Comparison of ENCODE assay signal across 8 mouse cellular contexts in genomic region chr2:71786591-71787155, GRCm38 (mm10). TPM values are rescaled to one million over a fixed set of nuclear protein-coding genes. Genes with fewer than 3 reads are reported as not detected.
DNase-seq lines count a peak whose midpoint lies in the region; ATAC-seq and TF ChIP-seq lines count a peak whose summit lies in the region.

No protein-coding gene starts in this region.

- no peaks in the 10 kb centered on the region for H3K36me3 ChIP-seq in forebrain, embryonic 16.5 days (ENCODE audit: control insufficient read depth, insufficient read depth)

- H3K27ac ChIP-seq in cerebellum, adult 2 months (ENCODE audit: insufficient read depth, low read length): peak overlapping the region; percentile 39
- H3K27ac ChIP-seq in forebrain, embryonic 16.5 days (ENCODE audit: low read length): peak overlapping the region; percentile 35; the same call in 1 of the 2 replicates

- WGBS in cerebellum, adult 2 months: under 1% methylated on average over 53 of the region's 61 CpGs
- WGBS in forebrain, embryonic 16.5 days: under 1% methylated on average over 43 of the region's 61 CpGs

- peak overlapping the region; percentile 55 for H3K4me2 ChIP-seq in forebrain, embryonic 16.5 days (ENCODE audit: low read length)

- peak; percentile 66 for ATAC-seq in Patski
- ATAC-seq in forebrain, embryonic 16.5 days: peak; percentile 82
- ATAC-seq in hematopoietic stem cell, adult 5-6 weeks (replicated peaks in 1 of 2; ENCODE audit: insufficient read depth in 1 of 2, low FRiP score in 2 of 2, low TSS enrichment in 1 of 2, low read depth in 1 of 2, poor library complexity in 2 of 2, severe bottlenecking in 2 of 2): peak; percentile 44 to 68; a peak in 3 of 4 replicates

- no peaks in the 10 kb centered on the region for H3K27me3 ChIP-seq in Patski
- H3K27me3 ChIP-seq in cerebellum, adult 2 months (ENCODE audit: control insufficient read depth, insufficient read depth, low read length): no peaks in the 10 kb centered on the region
- no peaks in the 10 kb centered on the region for H3K27me3 ChIP-seq in forebrain, embryonic 16.5 days (replicated peaks; ENCODE audit: control insufficient read depth, insufficient read depth, low read length)

- DNase-seq in Patski (ENCODE audit: low read depth, low spot score): no peak
- peak; percentile 68 to 69 for DNase-seq in cerebellum, adult 2 months
- DNase-seq in layer of hippocampus, postnatal 14 days (ENCODE audit: low spot score in 2 of 2): peak; percentile 42 to 44
- peak; percentile 69 for DNase-seq in lung, postnatal 10 days
- peak; percentile 42 for DNase-seq in ovary, postnatal 10 days (ENCODE audit: low spot score)
- peak; percentile 81 to 86 for DNase-seq in thymus, postnatal 10 days (ENCODE audit: low spot score in 2 of 2)

- no peaks in the 10 kb centered on the region for H3K9me3 ChIP-seq in forebrain, embryonic 16.5 days (ENCODE audit: control insufficient read depth, low read length)

- H3K4me1 ChIP-seq in cerebellum, adult 2 months (ENCODE audit: control insufficient read depth, insufficient read depth, low read length): no peaks in the 10 kb centered on the region
- H3K4me1 ChIP-seq in forebrain, embryonic 16.5 days (replicated peaks; ENCODE audit: control insufficient read depth, insufficient read depth, low read length): peaks cover 15% of the 10 kb centered on the region

- in situ Hi-C loops in Patski (cut with MboI; ENCODE audit: low pct_unique_long_range_greater_than_20kb): no loop called here

- H3K4me3 ChIP-seq in cerebellum, adult 2 months (replicated peaks; ENCODE audit: insufficient read depth, low read depth, low read length): peak overlapping the region; percentile 71
- peak overlapping the region; percentile 74 for H3K4me3 ChIP-seq in forebrain, embryonic 16.5 days (replicated peaks; ENCODE audit: low read length)

- peak overlapping the region; percentile 73 for H3K9ac ChIP-seq in forebrain, embryonic 16.5 days (replicated peaks; ENCODE audit: low read depth, low read length)

- POLR2A ChIA-PET in Patski (lab: Charles Lee): interaction anchor here (0.7 to 1.7 kb wide), 6 partner anchors 19 to 191 kb away, joined by 3 to 4 read pairs (median 4); no protein-coding TSS in a partner anchor

- no peak for TF ChIP-seq POLR2A in cerebellum, adult 2 months (IDR thresholded peaks at IDR 0.05; ENCODE audit: borderline replicate concordance, insufficient read depth, low read length)

- no peak for TF ChIP-seq CTCF in Patski (IDR thresholded peaks at IDR 0.05)
- no peak for TF ChIP-seq CTCF in cerebellum, adult 2 months (IDR thresholded peaks at IDR 0.05; ENCODE audit: borderline replicate concordance, insufficient read depth, low read depth, low read length)

- CTCF ChIA-PET in Patski (lab: Charles Lee): interaction anchor here (1.1 kb wide), 1 partner anchor 19 kb away, joined by 3 read pairs; no protein-coding TSS in a partner anchor

RNA-seq across cellular contexts. Expression of gene Itga6, which starts 41.3 kb away (rescaled TPM):
- 118 TPM for polyA plus RNA-seq in Patski (2021)
- 23.6 and 26.0 TPM in 2 replicates for polyA plus RNA-seq in cerebellum, adult 2 months (2012; rRNA removed)
- polyA plus RNA-seq in forebrain, embryonic 16.5 days (2015; fragmentation: Nextera tagmentation; extraction: Ambion mirVana): 21.6 and 23.7 TPM in 2 replicates
- total RNA-seq in hematopoietic stem cell, adult 5-6 weeks (2017): 84.7 and 89.4 TPM in 2 replicates
- total RNA-seq in layer of hippocampus, postnatal 14 days (2021): 10 to 100 TPM; 38.9 to 39.4 TPM
